Mouse (Mus musculus) embryo, embryonic 11.5 days (tissue): ENCODE data around the gene Camsap1.
A peak's percentile ranks its signal among the peaks of the same experiment; 100 is the strongest.

Experiments
- DNase-seq: peaks from one replicate; pipeline ENCODE4 v3.0.0-alpha.2; 2012; ENCODE audit warnings: low read depth, low spot score

Gene Camsap1

DNA sequence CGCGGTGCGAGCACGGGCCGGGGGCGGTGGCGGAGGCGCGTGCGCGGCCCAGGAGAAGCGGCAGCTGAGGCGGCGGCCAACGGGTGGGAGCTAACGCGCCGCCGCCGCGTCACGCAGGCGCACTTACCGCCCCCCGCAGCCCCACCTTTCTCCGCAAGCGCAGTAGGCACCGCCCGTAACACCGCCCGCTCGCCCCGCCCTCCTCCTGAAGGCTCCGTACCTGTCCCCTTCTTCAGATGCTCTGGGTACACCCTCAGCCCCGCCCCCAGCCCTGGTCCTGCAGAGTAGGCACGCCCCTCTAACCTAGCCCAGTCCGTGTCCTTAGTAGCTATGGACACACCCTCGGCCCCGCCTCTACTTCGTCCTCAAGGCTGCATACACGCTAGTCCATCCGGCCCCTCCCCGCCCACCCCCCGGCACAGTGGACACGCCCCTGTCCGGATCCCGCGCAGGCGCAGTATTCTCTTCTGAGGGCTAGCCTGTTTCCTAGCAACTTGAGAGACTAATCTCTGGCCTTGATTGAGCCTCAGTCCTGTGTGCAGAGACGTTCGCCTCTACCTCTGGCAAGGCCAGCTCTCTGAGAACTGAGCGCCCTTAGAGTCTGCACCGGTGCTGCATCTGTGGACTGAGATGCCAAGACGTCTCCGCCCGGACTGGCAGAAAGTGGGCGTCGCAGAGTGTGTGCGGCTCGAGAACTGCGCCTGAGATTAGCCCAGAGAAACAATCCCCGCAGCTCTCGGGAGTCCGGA, at the start of gene Camsap1:
TSS of gene Camsap1 (minus strand) at position 124 of the 749 bp plus-strand sequence.
- peak; percentile 99 for DNase-seq

GRCm38 (mm10) chr2:26030288-26030687, 47.2 kb upstream of the Camsap1 start:
- no peak for DNase-seq

DNA sequence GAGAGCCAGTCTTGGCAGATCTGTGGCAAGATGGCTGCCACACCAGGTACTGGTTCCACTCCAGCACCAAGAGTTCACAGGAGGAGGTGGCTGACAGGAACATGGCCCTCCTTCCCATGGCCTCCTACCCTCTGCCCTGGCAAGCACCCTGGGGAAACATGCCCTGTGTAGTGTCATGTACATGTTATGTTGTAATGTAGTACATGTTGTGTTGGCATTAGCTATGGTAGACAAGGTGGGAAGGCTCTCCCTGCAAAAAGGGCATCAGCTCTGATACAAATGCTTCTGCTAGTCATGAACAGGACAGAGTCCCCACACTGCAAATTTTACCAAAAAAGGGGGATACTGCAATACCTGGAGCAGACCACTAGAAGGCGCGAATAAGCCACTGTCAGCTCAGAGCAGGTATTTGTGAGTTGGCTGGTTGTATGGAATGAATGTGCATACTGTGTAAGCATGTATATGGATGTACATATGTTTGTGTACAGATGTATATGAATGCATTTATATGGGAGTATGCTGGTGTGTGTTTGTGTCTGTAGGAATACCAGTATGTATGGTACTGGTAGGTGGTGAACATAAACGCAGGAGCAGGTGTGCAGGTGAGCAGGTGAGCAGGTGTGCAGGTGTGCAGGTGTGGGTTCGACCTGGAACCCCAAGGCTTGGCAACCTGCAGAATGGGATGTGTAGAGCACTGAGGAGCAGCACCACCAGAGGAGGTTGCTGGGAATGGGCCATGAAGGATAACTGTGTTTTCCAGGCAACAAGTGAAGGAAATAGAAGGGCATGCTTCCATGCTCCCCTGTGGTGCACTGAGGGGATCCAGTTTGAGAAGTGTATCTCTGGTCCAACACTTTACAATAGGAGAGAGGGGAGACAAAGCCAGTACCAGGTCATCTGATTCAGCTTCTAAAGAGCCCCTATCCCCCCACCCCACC, 41.3 kb upstream of the Camsap1 start:
- DNase-seq = no peak

GRCm38 (mm10) chr2:26022626-26023025, 39.5 kb upstream of the Camsap1 start:
- DNase-seq = no peak

DNA sequence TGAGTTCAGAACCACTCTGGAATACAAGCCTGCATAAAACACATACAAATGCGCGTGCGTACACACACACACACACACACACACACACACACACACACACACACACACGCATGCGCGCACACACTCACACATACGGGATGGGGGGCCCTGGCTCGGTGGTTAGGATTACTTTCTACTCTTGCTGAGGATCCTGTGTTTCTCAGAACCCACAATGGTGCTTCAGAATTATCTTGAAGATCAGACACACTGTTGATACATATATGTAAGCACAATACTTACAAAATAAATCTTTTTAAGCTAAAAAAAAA, 39.1 kb upstream of the Camsap1 start:
- no peak for DNase-seq

GRCm38 (mm10) chr2:26021561-26022257, 38.6 kb upstream of the Camsap1 start, which contains the start of gene Ubac1:
TSS of gene Ubac1 (minus strand) at chr2:26021747.
- peak; percentile 85 for DNase-seq

DNA sequence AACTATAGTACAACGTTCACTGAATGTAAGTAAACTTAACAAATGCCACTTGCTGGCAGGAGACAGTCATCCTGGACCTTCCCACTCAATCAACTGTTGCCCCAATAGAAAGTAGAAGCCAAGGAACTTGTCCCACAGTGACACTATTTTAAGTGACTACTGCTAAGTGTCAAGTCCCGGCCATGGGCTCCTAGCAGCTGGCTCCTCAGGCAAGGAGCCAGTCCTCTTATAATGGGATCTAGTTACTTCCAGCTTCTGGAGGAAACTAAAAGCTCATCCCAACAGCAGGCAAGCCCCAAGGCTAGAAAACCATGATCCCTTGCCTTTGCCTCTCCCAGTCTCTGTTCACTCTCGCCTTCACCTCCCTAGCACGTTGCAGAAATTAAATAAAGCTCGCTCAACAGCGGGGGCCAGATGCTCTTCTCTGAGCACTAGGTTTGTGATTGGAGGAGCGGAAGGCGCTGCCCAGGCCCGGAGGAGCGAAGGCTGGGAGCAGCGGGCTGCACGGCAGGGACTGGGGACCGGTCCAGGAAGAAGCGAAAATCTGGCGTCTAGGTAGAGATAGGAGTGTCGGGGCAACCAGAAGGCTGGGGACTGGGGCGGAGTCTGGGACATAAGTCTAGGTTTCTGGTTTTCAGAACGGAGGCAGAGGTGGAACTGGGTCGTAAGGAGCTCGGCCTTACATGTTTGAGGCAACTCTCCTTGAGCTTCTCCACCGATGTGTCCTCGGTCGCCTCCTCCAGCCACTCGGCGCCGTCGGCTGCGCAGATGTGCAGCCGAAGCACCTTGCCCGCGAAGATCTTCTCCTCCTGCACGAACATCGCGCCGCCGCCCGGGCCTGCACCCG, 37.9 kb upstream of the Camsap1 start:
- no peak for DNase-seq

DNA sequence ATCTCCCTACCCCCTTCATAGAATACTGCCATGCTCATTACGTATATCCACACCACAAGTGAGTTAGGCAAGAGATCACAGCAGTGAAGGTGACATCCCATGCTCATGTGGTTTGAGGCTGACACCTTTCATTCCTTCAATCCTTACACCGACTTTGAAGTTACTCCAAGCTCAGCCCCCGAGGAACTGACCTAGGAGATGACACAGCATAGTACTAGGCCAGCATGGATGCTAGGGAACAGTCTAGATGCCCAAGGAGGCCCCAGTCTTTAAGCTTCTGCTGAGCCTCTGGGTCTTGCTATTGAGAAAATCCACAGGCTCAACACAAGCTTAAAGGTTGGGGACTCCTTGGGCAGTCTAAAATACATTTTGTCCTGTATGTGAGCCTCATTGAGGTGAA, 36.8 kb upstream of the Camsap1 start:
- no peak for DNase-seq

DNA sequence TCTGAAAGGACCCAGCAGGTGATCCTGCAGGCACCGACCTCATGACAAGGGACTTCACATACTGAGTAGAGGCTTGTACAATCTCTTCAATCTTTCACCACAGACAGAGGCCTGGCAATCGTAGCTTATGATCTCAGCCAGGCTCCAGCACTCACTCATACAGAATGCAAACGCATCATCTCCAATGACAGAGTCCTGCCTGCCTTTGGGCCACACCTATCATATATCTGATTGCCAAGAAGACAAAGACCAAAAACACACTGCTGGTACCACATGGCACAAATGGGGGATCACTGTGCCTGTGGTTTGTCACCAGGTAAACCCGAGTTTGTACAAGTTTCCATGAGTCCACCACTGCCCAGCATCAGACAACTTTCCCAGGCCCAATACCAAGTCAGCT, 34.2 kb upstream of the Camsap1 start:
- DNase-seq = no peak

GRCm38 (mm10) chr2:26013674-26014073, 30.6 kb upstream of the Camsap1 start:
- DNase-seq = peak; percentile 14

DNA sequence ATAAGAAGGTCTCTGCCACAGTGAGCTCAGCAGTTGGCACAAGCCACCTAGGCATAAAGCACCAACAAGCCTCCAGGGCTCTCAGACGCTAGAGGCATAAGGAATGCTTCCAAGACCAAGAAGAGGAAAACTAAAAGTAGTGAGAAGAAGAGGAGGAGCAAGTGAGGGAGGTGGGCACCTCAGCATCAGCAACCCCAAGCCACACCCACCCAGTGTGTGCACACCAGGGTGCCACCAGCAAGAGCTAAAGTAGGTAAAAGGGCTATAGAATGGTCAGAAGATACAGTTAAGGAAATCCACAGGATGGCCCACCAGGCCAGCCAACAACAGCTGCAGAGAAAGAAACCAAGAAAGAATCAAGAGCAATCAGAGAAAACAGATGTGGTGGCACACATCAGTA, 28.3 kb upstream of the Camsap1 start:
- DNase-seq = no peak

DNA sequence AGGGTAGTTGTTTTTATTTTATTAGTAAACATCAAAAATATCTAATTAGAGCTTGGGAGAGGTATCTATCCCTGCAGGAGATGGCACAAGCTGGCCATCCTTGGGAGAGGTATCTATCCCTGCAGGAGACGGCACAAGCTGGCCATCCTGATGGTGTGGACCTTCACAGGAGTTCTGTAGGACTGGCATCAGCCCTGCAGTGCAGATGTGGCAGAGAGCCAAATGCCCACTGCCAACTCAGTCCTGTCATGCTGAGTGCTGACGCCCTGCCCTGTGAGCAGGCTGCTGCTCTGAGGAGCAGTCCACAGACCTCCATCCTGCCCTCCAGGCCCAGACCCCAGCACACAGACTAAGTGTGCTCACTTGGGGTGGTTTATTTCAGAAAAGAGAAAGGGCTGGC, 18.9 kb upstream of the Camsap1 start:
- DNase-seq = no peak

DNA sequence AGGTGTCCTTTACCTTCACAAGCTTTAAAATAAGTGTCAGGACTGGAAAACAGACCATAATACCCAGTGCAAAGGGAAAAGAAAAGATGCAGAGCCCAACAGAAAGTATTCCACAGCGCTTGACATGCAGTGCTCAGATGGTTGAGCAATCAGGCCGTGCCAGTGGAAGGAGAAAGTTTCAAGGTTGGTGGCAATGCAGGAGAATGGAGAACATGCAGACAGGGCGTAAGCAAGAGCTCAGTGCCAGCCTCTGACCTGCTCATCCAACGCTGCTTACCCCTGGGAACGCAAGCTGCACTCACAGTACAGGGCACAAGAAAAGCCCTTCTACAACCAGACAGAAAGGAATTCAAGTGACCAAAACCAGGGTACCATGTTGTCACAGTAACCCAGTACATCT, 18.1 kb upstream of the Camsap1 start:
- DNase-seq = no peak

DNA sequence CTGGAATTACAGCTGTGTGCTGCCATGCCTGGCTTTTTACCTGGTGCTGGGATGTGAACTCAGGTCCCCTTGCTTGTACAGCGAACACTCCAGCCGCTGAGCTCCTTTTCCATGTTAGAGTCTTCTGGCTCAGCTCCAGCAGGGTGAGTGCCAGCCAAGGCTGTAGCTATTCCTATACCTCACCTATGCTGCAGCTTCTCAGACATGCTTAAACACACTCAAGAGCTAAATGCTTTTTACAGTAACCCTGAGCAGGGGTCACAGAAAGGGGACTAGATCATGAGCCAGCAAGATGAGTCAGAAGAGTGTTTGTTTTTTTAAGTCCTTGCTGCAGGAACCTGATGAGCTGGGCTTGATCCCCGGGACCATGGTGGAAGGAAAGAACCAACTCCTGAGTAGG, 14.6 kb upstream of the Camsap1 start:
- no peak for DNase-seq

DNA sequence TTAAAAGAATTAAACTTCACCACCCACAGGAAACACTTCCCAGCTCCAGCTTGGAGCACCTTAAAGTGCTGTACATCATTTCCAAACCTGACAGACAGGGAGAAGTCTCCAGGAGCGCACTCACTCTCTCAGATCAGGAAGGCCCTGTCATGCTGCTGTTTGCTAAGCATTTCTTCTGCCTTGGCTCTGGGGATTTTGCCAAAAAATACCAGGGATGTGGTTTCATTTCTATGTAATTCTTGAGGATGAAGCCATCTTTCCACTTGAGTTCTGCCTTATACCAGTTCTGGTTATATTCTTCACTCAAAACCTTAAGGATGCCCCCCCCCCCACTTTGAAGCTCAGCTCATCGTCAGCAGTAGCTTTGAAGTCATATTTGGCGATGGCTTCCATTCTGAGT, 11.7 kb upstream of the Camsap1 start:
- no peak for DNase-seq

DNA sequence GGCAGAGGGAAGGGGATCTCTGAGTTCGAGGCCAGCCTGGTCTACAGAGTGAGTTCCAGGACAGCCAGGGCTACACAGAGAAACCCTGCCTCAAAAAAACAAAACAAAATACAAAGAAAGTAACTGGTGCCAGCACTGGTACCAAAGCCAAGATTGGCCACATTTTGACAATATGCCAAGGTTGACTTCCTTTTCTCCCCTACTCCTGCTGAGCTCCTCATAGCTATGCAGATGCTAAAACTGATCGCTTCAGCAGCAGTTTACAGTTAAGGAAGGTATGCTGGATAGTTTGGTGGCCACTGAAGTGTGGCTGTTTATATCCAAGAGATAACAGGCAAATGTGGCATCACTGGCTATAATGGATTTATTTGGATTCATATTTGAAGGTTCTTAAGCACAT, 9.2 kb upstream of the Camsap1 start:
- DNase-seq = no peak

GRCm38 (mm10) chr2:25989651-25990050, 6.6 kb upstream of the Camsap1 start:
- DNase-seq = no peak

DNA sequence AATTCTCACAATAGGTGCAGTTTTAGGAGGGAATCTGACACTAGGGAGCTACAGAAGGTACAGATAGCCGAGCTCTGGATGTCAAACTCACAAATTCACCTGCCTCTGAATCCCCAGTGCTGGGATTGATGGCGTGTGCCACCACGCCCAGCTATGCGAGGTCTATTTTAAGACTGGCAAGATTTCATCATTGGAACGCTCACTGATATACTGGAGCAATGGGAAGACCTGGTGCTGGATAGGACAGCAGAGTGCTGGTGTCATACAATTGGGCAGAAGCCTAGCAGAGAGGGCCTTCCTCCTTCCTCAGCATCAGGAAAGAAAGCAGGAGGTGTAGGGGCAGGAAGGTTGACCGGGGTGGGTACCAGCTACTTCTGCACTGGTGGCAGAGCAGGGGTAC, 4.7 kb upstream of the Camsap1 start:
- DNase-seq = no peak

GRCm38 (mm10) chr2:25986601-25987000, 3.5 kb upstream of the Camsap1 start:
- DNase-seq = no peak

- peak; percentile 24 for DNase-seq
These were observed 523 bp downstream of the Camsap1 start for GRCm38 (mm10) chr2:25982426-25983091.

DNA sequence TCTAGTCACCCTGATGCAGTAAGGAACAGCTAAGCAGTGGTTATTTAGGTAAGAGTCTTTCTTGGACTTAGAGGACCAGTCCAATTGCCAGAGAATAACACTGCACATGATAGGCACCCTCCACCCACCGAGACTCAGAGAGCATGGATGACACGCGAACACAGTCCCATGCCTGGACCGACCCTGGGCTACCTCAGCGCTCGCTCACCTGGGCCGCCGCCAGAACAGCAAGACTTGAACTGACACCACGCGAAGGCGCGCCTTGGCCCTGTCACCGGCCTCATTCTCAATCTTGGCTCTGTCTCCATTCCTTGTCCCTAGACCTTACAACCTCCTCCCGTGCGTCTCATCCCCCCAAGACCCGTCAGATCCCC, 1.0 kb downstream of the Camsap1 start:
- DNase-seq = peak; percentile 8
